Mouse (Mus musculus): ENCODE data around the gene Arhgap20.

Gene Arhgap20

GRCm38 (mm10) chr9:51764921-51765416, at the start of gene Arhgap20:
Arhgap20 (plus strand) TSS chr9:51765337.
- CTCF ChIA-PET = no interaction called here

DNA sequence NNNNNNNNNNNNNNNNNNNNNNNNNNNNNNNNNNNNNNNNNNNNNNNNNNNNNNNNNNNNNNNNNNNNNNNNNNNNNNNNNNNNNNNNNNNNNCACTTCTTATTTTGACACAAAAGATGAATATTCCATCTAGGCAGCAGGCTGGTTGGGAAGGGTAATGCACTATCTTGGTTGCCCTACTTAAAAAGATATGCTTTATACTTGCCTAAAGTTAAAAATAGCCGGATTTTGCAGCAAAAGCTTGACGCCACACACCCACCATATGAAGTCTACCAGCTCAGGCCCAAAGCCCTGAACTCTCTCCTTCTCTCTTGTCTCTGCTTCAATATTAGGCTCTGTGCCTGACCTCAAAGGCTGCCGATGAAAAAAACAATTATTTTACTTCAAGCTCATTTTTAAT, 46.3 kb upstream of the Arhgap20 start:
- CTCF ChIA-PET = no interaction called here

DNA sequence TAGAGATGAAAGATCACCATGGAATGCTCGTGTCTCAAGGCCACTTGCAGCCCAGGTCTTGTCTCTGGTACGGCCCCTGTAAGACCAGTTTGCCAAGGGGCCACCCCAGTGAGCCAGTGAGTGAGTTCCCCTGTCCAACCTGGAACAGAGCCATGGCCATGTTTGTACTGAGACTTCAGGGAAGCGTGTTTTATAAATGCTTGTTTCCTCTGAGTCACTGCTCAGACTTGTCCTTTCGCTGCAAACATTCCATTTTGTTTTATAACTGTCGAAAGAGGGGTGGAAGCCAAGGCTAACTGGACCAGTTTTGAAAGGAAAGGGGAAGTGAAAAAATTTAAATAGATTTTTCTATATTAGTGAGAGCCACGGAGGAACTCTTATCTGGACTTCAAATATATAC, 37.2 kb upstream of the Arhgap20 start:
- CTCF ChIA-PET = no interaction called here

DNA sequence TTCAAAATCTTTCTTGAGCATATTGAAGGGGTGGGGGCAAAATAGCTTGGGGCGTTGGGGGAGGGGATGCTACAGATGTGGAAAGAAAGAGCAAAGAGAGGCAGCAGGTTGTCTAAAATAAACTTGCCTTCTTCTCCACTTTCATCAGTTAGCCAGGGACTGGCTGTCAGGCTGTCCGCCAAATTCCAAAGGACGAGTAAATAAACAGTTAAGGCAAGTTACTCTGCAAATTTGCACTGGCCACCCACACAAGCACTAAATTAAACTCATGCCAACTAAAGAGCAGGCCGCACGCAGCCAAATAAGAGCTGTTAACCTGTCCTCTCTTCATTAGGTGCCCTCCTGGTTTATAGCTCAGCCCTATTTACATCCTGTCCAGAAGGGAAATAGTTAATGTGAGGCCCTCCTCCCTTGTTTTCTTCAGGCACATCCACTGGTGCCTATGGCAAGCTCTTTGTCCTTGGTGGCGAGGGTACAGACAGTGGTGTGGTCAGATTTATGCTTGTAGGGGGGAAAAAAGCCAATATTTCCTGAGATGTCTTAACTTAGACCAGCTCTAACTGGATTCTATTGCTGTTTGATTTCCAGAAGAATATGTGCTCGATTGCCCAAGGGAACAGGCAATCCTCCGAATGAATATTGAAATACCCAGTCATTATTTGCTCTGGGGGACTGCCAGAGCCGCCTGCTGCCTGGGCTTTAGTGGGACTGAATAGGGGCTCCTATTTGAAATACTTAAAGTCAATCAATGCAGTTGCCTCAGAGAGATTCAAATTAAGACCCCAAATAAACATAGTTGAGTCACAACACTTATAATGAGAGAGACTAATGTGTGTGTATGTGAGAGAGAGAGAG, 29.7 kb upstream of the Arhgap20 start:
- CTCF ChIA-PET = no interaction called here

DNA sequence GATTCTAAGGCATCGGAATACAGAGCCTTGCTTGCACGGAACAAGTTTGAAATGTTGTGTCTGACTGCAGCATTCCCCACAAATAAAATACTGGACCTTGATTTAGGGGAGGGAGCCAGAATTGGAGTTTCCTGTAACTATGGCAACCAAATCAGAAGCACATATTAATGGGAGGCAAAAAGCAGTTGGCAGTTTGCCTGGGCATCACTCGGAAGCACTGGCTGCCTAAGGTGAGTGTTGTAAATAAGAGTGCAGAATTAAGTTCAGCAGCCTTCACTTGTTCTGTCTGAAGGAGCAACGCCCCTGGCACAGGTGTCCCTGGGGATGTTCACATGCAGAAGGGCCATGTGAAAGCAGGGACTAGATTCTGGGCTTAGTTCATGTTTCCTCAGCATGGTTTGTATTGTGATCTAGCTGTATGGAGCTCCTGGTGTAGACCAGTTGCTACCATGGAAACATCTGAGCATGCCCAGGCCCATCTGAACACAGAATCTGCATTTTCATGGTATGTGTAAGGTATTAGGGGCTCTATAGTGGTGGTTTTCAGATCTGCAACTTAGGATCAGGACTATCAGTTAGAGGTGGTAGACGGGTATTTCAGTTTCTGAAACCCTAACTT, 28.3 kb upstream of the Arhgap20 start:
- CTCF ChIA-PET = no interaction called here

DNA sequence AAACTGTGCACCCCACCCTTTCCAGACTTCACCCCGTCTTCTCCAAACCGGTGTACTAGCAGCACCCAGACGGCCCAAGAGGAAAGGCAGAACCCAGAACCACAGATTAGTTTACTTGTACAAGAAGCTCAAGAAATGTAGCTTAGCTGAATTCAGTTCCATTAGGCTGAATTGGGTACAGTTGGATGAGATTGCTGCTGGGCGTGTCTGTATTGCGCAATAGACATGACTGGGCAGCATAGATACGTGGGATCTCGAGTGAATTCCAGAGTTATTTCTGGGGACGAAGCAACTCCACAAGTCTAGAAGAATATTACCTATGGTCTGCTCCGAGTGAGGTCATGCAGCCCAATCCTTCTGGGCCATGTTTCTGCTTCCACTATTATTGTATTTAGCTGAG, 26.8 kb upstream of the Arhgap20 start:
- CTCF ChIA-PET = no interaction called here

DNA sequence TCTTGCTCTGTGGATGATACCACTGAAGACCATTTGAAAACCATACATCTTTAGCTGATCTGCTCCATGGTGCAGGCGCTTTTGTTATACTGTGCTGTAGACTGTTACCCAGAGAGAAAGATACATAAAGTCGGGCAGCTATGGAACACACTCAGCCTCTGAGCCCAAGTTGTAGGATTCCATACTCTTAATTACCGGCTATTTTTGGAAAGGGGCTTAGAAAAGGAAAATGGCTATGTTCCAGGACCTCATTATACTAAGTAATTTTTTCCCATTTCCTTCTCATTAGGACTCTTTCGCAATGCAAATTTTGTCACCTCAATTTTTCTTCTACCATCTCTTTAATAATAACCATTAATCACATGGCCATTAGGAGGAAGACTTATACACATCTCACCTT, 25.3 kb upstream of the Arhgap20 start:
- CTCF ChIA-PET = no interaction called here

GRCm38 (mm10) chr9:51750144-51750543, 15.0 kb upstream of the Arhgap20 start:
- CTCF ChIA-PET = no interaction called here

- CTCF ChIA-PET = no interaction called here
Observed at GRCm38 (mm10) chr9:51761003-51761402, 4.1 kb upstream of the Arhgap20 start.

DNA sequence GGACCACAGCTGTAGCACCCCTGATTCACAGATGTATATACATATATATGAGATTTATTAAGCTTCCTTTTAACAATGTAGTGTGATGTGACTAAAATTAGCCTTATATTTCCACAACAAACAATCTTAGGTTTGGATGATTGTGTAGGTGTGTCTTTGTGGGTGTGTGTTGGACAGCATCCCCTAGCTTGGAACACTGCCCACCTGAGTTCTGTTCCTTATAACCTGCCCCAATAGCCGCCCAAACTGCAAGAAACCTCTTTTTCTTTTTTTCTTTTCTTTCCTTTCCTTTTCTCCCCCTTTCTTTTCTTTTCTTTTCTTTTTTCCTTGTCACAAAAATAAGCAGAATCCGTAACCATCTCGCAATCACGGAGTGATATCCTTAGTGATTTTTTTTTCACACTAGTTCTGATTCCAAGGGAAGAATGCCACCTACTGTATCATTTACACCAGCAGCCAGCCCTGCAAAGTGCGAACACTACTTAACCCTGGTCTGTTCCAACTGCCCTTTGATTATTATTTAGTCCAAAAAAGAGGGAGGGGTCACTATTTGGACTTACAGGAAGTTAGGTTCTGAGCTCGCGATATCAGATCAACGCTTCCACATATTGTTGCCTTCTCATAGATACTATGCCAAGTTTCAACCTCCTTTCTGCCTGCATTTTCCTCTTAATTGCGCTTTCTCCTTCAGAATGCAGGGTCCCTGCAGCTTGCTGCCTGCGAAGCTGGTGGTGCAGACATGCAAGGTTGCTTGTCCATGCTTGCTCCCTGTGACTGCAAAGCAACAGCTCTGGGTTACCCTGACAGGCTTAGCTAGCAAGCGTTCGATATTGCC, 879 bp upstream of the Arhgap20 start:
- CTCF ChIA-PET = no interaction called here

DNA sequence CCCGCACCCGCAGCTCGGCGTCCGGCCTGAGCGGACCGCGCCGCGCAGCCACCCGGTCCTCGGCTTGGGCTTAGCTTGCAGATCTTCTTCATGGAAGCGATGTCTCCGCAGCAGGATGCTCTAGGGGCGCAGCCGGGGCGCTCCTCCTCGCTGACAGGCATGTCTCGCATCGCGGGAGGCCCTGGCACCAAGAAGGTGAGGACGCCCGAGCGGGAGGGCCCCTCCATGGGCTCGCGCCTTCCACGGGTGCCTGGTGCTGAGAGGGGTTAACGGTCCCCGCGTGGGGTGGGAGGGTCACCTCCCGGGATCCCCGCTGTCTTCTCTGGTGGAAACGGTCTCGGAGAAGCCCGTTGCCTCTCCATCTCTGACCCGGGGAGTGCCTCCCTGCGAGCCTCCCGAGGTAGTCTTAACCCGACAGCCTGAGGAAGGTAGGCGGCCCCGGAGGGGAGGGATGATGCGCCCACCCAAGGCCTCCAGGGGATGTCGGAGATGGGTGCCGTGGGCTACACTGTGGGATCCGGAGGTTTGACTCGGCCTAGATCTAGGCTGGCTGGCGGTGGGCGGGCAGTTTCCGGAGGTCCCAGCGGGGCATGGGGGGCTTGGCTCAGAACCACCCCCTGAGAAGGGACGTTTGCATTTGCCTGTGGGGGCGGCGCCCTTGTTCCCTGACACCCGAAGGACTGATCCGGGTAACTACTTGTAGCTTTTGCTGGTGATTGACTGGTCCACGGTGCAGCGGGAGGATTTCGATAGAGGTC, 459 bp downstream of the Arhgap20 start:
- CTCF ChIA-PET = interaction anchor here (0.5 kb wide), 1 partner anchor 412 kb away, joined by 4 read pairs; no protein-coding TSS in a partner anchor

GRCm38 (mm10) chr9:51766175-51767062, 1.3 kb downstream of the Arhgap20 start:
- CTCF ChIA-PET = interaction anchor here (0.5 kb wide), 1 partner anchor 413 kb away, joined by 4 read pairs; no protein-coding TSS in a partner anchor

- CTCF ChIA-PET = no interaction called here
Observed at GRCm38 (mm10) chr9:51774201-51774600, 9.1 kb downstream of the Arhgap20 start.

DNA sequence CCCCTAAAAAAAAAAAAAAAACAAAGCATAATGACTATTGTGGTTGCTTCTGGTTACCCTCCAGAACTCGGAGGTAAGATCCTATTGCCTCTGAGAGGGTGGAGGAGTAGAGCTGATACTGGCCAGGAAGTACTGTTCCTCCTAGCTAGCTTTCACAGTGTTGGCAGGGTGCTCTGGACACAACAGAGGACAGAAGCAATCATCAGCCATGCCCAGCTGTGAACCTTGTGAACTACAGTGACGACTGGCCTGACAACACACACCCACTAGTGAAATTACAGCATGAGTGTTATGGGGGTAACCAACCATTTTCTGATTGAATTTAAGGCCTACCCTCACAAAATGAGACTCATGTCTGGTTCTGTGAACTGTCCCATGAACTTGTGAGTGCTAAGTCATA, 11.3 kb downstream of the Arhgap20 start:
- CTCF ChIA-PET = no interaction called here

GRCm38 (mm10) chr9:51777180-51777579, 12.0 kb downstream of the Arhgap20 start:
- CTCF ChIA-PET = no interaction called here

- CTCF ChIA-PET = no interaction called here
Observed at GRCm38 (mm10) chr9:51779232-51779631, 14.1 kb downstream of the Arhgap20 start.

GRCm38 (mm10) chr9:51781092-51781491, 16.0 kb downstream of the Arhgap20 start:
- CTCF ChIA-PET = no interaction called here

DNA sequence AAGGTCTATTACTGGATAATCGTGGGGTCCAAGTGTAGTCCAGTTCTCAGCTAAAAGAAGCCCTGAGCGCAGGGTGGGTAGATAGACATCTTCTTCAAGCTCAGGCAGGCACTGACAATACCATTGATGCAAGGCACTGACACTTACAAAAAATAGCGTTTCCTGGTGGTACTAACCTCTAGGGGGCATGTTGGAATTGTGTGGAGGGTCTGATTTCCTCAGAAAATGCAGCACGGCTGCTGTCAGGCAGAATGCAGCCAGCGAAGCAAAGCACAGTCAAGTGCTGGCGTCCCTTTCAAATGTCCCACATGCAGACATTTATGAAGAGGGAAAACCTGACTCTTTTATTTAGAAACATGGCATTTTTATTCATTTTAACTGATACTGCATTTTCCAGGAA, 22.2 kb downstream of the Arhgap20 start:
- CTCF ChIA-PET = no interaction called here

DNA sequence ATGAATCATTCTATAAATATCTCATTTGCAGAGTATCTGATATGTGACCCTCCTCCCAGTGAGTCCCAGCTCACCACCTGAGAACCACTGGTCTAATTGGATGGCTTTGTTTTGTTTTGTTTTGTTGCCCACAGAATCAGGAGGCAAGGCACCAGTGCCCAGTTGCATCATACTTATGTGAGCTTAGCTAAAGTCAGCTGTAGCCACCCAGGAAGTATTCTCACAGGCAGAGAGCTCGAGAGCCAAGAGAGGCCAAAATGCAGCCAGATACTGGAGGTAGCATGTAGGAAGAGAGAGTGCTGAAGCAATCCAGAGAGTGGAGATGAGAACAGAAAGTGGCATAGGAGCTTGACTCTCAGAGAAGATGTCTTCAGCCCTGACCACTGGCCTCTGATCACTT, 23.3 kb downstream of the Arhgap20 start:
- CTCF ChIA-PET = no interaction called here

- CTCF ChIA-PET = no interaction called here
Observed at GRCm38 (mm10) chr9:51795206-51795605, 30.1 kb downstream of the Arhgap20 start.

- CTCF ChIA-PET = no interaction called here
Observed at GRCm38 (mm10) chr9:51798251-51798650, 33.1 kb downstream of the Arhgap20 start.
